Mouse (Mus musculus) myocyte (in vitro differentiated cells): ENCODE results near the gene Xntrpc. TPM values are rescaled to one million over a fixed set of nuclear protein-coding genes. Genes with fewer than 3 reads are reported as not detected.
"Not testable (repeated sequence)": the region's sequence is repeated elsewhere in the genome, so short reads cannot be mapped to it uniquely, and the experiment has no call there.

Experiments used
- H3K27me3 ChIP-seq: one replicate; pipeline ENCODE4 v1.6.1; 2011; ENCODE audit not compliant: control insufficient read depth, insufficient read depth, insufficient read length
- H3K36me3 ChIP-seq: one replicate; pipeline ENCODE4 v1.6.1; 2011; ENCODE audit not compliant: control insufficient read depth, insufficient read depth
- H3K4me2 ChIP-seq: one replicate; pipeline ENCODE4 v1.6.1; 2011; ENCODE audit warnings: low read depth, control low read depth
- H3K4me3 ChIP-seq: one replicate; pipeline ENCODE4 v1.5.1; 2011; ENCODE audit warnings: mild to moderate bottlenecking, control low read depth, moderate library complexity
- H3K79me2 ChIP-seq: one replicate; pipeline ENCODE4 v1.6.1; 2011; ENCODE audit not compliant: control insufficient read depth, insufficient read depth
- H3ac ChIP-seq: one replicate; pipeline ENCODE4 v1.6.1; 2011; ENCODE audit not compliant: control insufficient read depth, insufficient read length
- CEBPB ChIP-seq: IDR thresholded peaks from 2 replicates; pipeline ENCODE4 v1.6.1; 2011; ENCODE audit warnings: mild to moderate bottlenecking, moderate library complexity; ENCODE audit not compliant: poor library complexity, insufficient read depth, severe bottlenecking
- E2F4 ChIP-seq: IDR thresholded peaks from one replicate; pipeline ENCODE4 v1.6.1; 2011; ENCODE audit warnings: mild to moderate bottlenecking, control low read depth, moderate library complexity; ENCODE audit not compliant: insufficient read depth
- MAX ChIP-seq: IDR thresholded peaks from one replicate; pipeline ENCODE4 v1.6.1; 2011; ENCODE audit warnings: low read depth, mild to moderate bottlenecking, control low read depth
- MYOD1 ChIP-seq, 3 experiments: IDR thresholded peaks; one replicate each; pipeline ENCODE4 v1.6.1; 2011; ENCODE audit warnings: control low read depth in 2 of 3, low read depth in 2 of 3, mild to moderate bottlenecking in 2 of 3, moderate library complexity in 1 of 3; ENCODE audit not compliant: insufficient read length in 2 of 3, control insufficient read depth in 1 of 3
- MYOG ChIP-seq, 3 experiments: IDR thresholded peaks; one replicate each; pipeline ENCODE4 v1.6.1; 2011; ENCODE audit warnings: control low read depth in 2 of 3, low read depth in 2 of 3, mild to moderate bottlenecking in 2 of 3; ENCODE audit not compliant: insufficient read length in 2 of 3, control insufficient read depth in 1 of 3, insufficient read depth in 1 of 3
- POLR2A ChIP-seq: IDR thresholded peaks from one replicate; pipeline ENCODE4 v1.6.1; 2011; ENCODE audit warnings: low read depth, mild to moderate bottlenecking, control low read depth, moderate library complexity; ENCODE audit not compliant: insufficient read length
- POLR2AphosphoS2 ChIP-seq: IDR thresholded peaks from one replicate; pipeline ENCODE4 v1.6.1; 2011; ENCODE audit warnings: low read depth, control low read depth; ENCODE audit not compliant: insufficient read length
- REST ChIP-seq: IDR thresholded peaks from one replicate; pipeline ENCODE4 v1.6.1; 2011; ENCODE audit warnings: mild to moderate bottlenecking, control low read depth, moderate library complexity; ENCODE audit not compliant: insufficient read depth, insufficient read length
- SRF ChIP-seq: IDR thresholded peaks from one replicate; pipeline ENCODE4 v1.6.1; 2011; ENCODE audit warnings: low read depth; ENCODE audit not compliant: control insufficient read depth, insufficient read length
- TCF12 ChIP-seq: IDR thresholded peaks from one replicate; pipeline ENCODE4 v1.6.1; 2011; ENCODE audit warnings: mild to moderate bottlenecking, control low read depth; ENCODE audit not compliant: poor library complexity, insufficient read depth, severe bottlenecking
- TCF3 ChIP-seq: IDR thresholded peaks from one replicate; pipeline ENCODE4 v1.6.1; 2011; ENCODE audit warnings: low read depth, control low read depth; ENCODE audit not compliant: insufficient read length
- USF1 ChIP-seq: IDR thresholded peaks from one replicate; pipeline ENCODE4 v1.6.1; 2011; ENCODE audit warnings: low read depth, mild to moderate bottlenecking, control low read depth, moderate library complexity
- polyA plus RNA-seq: library from polyadenylated mRNA; unstranded; fragments of >200 nt; fragmentation: generic; extraction: Trizol; gene quantifications from one replicate; pipeline ENCODE4 v1.2.1, GENCODE M21; 2012; ENCODE audit warnings: missing spikeins

Xntrpc gene
- polyA plus RNA-seq, 1 experiment: 0.12 TPM

DNA sequence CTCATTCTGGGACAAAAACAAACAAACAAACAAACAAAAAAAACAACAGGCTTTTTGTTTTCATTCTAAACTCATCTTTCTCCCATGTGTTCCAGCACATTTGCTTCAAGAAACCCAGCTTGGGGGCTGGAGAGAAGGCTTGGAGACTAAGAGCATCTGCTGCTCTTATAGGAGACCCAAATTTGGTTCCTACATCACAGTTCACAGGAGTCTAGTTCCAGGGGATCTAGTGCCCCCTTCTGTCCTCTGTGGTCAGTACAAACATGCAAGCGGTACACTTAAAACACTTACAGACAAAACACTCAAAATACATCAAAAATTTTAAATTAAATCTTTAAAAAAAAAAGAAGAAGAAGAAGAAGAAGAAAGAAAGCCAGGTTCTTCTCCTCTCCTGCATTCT, 30.6 kb upstream of the Xntrpc start:
- Histone ChIP-seq H3K36me3 (peaks cover 26% of the 10 kb centered on the region), H3ac (no peak overlapping the region), H3K4me2 (no peak overlapping the region), H3K4me3 (no peak overlapping the region), H3K79me2 (no peaks in the 10 kb centered on the region), H3K27me3 (no peaks in the 10 kb centered on the region)
- TF ChIP-seq MYOD1 (IDR thresholded peaks at IDR 0.05; ENCODE audit: control insufficient read depth in 1 of 3, insufficient read length in 2 of 3, low read depth in 2 of 3): no peak
- TF ChIP-seq USF1: no peak
- no peak for TF ChIP-seq POLR2AphosphoS2
- no peak for TF ChIP-seq REST
- TF ChIP-seq SRF: no peak
- TF ChIP-seq POLR2A: no peak

DNA sequence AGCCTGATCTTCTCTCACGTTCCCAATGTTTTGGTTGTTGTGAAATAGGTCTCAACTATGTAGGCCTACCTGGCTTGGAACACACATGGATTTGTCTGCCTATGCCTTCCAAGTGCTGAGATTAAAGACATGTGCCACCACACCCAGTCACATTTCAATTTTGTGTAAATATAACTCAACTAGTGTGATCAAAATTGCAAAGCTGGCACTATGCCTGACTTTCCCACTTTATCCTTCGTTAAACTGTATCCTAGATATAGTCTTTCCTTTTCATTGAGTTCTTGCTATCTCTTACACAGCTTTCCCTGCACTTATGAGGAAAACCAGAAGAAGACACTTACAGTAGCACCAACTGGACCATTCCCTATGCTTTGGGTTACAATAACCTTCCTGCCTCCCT, 30.0 kb upstream of the Xntrpc start:
- peaks cover 26% of the 10 kb centered on the region for H3K36me3 ChIP-seq
- no peaks in the 10 kb centered on the region for H3K27me3 ChIP-seq
- no peak overlapping the region for H3ac ChIP-seq
- H3K4me3 ChIP-seq: no peak overlapping the region
- no peaks in the 10 kb centered on the region for H3K79me2 ChIP-seq
- TF ChIP-seq POLR2AphosphoS2: no peak
- no peak for TF ChIP-seq MAX
- no peak for TF ChIP-seq CEBPB
- TF ChIP-seq MYOG (IDR thresholded peaks at IDR 0.05; ENCODE audit: control insufficient read depth in 1 of 3, insufficient read depth in 1 of 3, insufficient read length in 2 of 3, low read depth in 2 of 3): no peak
- no peak for TF ChIP-seq SRF
- TF ChIP-seq POLR2A: no peak
- TF ChIP-seq REST: no peak
- TF ChIP-seq E2F4: no peak
- TF ChIP-seq TCF12: no peak
- no peak for TF ChIP-seq TCF3
- TF ChIP-seq MYOD1 (IDR thresholded peaks at IDR 0.05; ENCODE audit: control insufficient read depth in 1 of 3, insufficient read length in 2 of 3, low read depth in 2 of 3): no peak
- TF ChIP-seq USF1: no peak
- H3K4me2 ChIP-seq: no peak overlapping the region

DNA sequence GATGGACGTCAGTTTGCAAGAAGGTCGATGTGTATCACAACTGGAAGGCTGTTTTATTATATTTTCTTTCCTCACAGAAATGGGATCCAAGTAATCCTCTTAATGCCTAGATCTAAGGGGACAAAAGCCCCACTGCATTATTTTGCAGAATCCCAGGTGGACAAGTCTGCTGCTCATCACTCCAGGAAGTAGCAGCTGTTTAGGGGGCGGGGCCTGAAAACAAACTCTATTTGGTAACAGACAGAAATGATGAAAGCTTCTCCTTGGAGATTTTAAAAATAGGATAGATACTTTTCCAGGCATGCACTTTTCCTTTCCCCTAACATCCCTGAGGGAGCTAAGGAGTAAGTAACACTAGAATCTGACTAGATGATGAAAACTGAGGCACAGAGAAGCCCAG, 28.2 kb upstream of the Xntrpc start:
- no peak for TF ChIP-seq POLR2A
- no peak for TF ChIP-seq REST
- no peak for TF ChIP-seq TCF12
- no peak for TF ChIP-seq CEBPB
- TF ChIP-seq MAX: no peak
- no peak for TF ChIP-seq MYOG (IDR thresholded peaks at IDR 0.05; ENCODE audit: control insufficient read depth in 1 of 3, insufficient read depth in 1 of 3, insufficient read length in 2 of 3, low read depth in 2 of 3)
- TF ChIP-seq POLR2AphosphoS2: no peak
- TF ChIP-seq TCF3: no peak
- TF ChIP-seq MYOD1 (IDR thresholded peaks at IDR 0.05; ENCODE audit: control insufficient read depth in 1 of 3, insufficient read length in 2 of 3, low read depth in 2 of 3): no peak
- no peak for TF ChIP-seq SRF
- no peak for TF ChIP-seq E2F4
- TF ChIP-seq USF1: no peak
- Histone ChIP-seq H3K4me3 (no peak overlapping the region), H3K79me2 (no peaks in the 10 kb centered on the region), H3K27me3 (no peaks in the 10 kb centered on the region), H3ac (no peak overlapping the region), H3K4me2 (peak overlapping the region; percentile 24), H3K36me3 (peaks cover 39% of the 10 kb centered on the region)

DNA sequence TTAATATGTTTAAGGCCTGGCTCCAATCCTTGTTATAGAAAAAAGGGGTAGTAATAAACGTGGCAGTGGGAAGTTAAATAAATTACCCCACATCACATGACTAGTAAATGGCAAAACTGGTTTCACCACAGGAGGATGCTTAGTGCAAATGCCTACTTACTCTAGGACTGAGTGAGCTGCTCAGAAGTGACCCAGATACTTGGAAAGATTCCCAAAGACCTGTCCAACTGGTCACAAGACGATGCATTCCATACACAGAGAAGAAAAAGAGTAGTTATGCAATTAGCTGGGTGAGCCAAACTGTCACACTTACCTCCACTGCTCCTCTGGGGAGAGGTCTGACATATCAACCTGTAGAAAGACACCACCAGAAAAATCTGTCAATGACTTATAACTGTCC, 23.2 kb upstream of the Xntrpc start:
- peaks cover 29% of the 10 kb centered on the region for H3K36me3 ChIP-seq
- TF ChIP-seq MAX: no peak
- TF ChIP-seq TCF3: no peak
- TF ChIP-seq POLR2A: no peak
- no peak overlapping the region for H3K4me3 ChIP-seq
- H3K4me2 ChIP-seq: no peak overlapping the region
- H3K79me2 ChIP-seq: peaks cover 18% of the 10 kb centered on the region
- H3K27me3 ChIP-seq: no peaks in the 10 kb centered on the region
- no peak overlapping the region for H3ac ChIP-seq

DNA sequence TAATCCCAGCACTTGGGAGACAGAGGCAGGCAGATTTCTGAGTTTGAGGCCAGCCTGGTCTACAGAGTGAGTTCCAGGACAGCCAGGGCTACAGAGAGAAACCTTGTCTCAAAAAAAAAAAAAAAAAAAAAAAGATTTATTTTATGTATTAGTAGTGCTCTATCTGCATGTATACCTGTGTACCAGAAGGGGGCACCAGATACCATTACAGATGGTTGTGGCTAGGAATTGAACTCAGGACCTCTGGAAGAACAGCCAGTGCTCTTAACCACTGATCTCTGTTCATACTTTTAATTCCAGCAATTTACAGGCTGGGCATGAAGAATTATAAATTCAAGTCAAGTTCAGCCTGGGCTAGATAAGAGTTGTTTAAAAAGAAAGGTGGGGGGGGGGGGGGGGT, 17.0 kb upstream of the Xntrpc start:
- H3K4me2 ChIP-seq, H3ac ChIP-seq, H3K4me3 ChIP-seq, H3K36me3 ChIP-seq, H3K27me3 ChIP-seq: not testable (repeated sequence)
- H3K79me2 ChIP-seq: peaks cover 21% of the 10 kb centered on the region

DNA sequence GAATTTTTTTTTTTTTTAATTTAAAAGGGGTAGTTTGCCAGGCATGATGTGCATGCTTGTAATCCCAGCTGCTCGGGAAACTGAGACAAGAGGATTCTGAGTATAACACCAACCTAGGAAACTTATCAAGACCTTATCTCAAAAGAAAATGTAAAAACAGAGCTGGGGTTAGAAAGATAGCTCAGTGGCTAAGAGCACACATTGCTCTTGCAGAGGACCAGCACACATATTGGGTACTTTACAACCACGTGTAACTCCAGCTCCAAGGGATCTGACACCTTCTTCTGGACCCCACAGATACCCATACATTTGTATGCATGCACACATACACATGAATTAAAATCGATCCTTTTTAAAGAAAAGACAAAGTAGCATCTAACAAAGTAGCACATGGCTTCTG, 4.2 kb upstream of the Xntrpc start:
- Histone ChIP-seq H3K27me3 (no peaks in the 10 kb centered on the region), H3K79me2 (peaks cover 72% of the 10 kb centered on the region), H3ac (no peak overlapping the region), H3K4me2 (no peak overlapping the region), H3K4me3 (no peak overlapping the region), H3K36me3 (peaks cover 20% of the 10 kb centered on the region)
- TF ChIP-seq TCF3: no peak
- no peak for TF ChIP-seq REST
- TF ChIP-seq MAX: no peak
- TF ChIP-seq CEBPB: no peak
- no peak for TF ChIP-seq TCF12
- TF ChIP-seq MYOD1 (IDR thresholded peaks at IDR 0.05; ENCODE audit: control insufficient read depth in 1 of 3, insufficient read length in 2 of 3, low read depth in 2 of 3): no peak
- no peak for TF ChIP-seq USF1
- TF ChIP-seq POLR2AphosphoS2: no peak
